Mouse (Mus musculus): ENCODE data around the gene Cnot6l. TPM values are rescaled to one million over a fixed set of nuclear protein-coding genes. Genes with fewer than 3 reads are reported as not detected.
A peak's percentile ranks its signal among the peaks of the same experiment; 100 is the strongest.

Gene Cnot6l
- polyA plus RNA-seq, 1 experiment from 2014 or later = 12.1 TPM

DNA sequence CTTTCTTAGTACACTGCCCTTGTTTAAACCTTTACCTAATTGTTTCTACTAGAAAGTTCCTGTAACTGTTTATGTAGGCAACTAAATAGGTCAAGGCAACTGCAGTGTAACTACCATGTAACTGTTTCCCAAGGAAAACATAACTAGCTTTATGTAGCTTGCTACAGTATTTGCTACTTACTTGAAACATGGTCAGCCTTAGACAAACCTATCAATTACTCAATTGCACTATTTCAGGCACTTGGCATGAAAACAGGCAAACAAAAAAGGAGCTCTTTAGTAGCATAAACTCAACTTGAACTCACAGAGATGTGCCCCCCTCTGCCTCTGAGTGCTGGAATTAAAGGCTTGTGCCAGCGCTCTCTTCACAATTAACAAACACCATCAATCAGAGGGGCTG lies 37.1 kb downstream of the Cnot6l start:
- WGBS = 97% methylated on average over 1 of the region's 1 CpGs

GRCm38 (mm10) chr5:96114943-96115342 lies 49.0 kb downstream of the Cnot6l start:
- H3K27ac ChIP-seq (ENCODE audit: low read length) = no peak overlapping the region
- WGBS = 85% methylated on average over 3 of the region's 3 CpGs

More for the DNA sequence above, 37.1 kb downstream of the Cnot6l start:
- 0 out of 2 replicates have a peak, but pooled peaks cover 3% of the 10 kb centered on the region for H3K36me3 ChIP-seq (ENCODE audit: control insufficient read depth, insufficient read depth, low read length)
- no peak overlapping the region for H3K4me3 ChIP-seq (ENCODE audit: low read depth, low read length)
- no peaks in the 10 kb centered on the region for H3K9me3 ChIP-seq (replicated peaks; ENCODE audit: control insufficient read depth, low read length, poor library complexity, severe bottlenecking)
- no peak overlapping the region for H3K4me2 ChIP-seq (ENCODE audit: low read length)
- H3K27me3 ChIP-seq (ENCODE audit: control insufficient read depth, insufficient read depth, low read depth, low read length) = no peaks in the 10 kb centered on the region
- no peaks in the 10 kb centered on the region for H3K4me1 ChIP-seq (ENCODE audit: control insufficient read depth, insufficient read depth, low read length)
- H3K27ac ChIP-seq (ENCODE audit: low read length) = no peak overlapping the region
- ATAC-seq = no peak
- no peak overlapping the region for H3K9ac ChIP-seq (ENCODE audit: low read depth, low read length)

DNA sequence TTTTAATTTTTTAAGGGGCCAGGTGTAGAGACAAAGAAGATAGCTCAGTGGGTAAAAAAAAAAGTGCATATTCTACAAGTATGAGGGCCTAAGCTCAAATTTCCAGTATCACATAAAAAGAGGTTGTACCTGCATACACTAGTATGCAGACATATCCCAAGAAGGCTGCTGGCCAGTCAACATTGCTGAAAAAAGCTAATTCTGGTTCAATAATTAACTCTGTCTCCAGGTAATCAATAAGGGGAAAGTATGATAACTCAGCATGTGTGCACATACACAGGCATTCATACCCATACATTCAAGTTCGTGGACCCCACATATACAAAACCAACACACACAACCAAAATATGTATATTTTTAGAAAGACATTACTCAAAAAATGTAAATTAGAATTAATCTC lies 59.3 kb downstream of the Cnot6l start:
- Histone ChIP-seq H3K4me1 (ENCODE audit: control insufficient read depth, insufficient read depth, low read length) (no peaks in the 10 kb centered on the region), H3K27ac (ENCODE audit: low read length) (no peak overlapping the region), H3K9me3 (replicated peaks; ENCODE audit: control insufficient read depth, low read length, poor library complexity, severe bottlenecking) (no peaks in the 10 kb centered on the region), H3K4me3 (ENCODE audit: low read depth, low read length) (no peak overlapping the region), H3K9ac (ENCODE audit: low read depth, low read length) (no peak overlapping the region), H3K27me3 (ENCODE audit: control insufficient read depth, insufficient read depth, low read depth, low read length) (no peaks in the 10 kb centered on the region), H3K4me2 (ENCODE audit: low read length) (no peak overlapping the region), H3K36me3 (ENCODE audit: control insufficient read depth, insufficient read depth, low read length) (peaks cover 3% of the 10 kb centered on the region)
- no peak for ATAC-seq
- 93% methylated on average over 1 of the region's 1 CpGs for WGBS

More at GRCm38 (mm10) chr5:96114943-96115342, 49.0 kb downstream of the Cnot6l start:
- Histone ChIP-seq H3K4me2 (ENCODE audit: low read length) (no peak overlapping the region), H3K4me1 (ENCODE audit: control insufficient read depth, insufficient read depth, low read length) (no peaks in the 10 kb centered on the region), H3K9ac (ENCODE audit: low read depth, low read length) (no peak overlapping the region), H3K9me3 (replicated peaks; ENCODE audit: control insufficient read depth, low read length, poor library complexity, severe bottlenecking) (no peaks in the 10 kb centered on the region), H3K36me3 (ENCODE audit: control insufficient read depth, insufficient read depth, low read length) (no peaks in the 10 kb centered on the region), H3K27me3 (ENCODE audit: control insufficient read depth, insufficient read depth, low read depth, low read length) (no peaks in the 10 kb centered on the region), H3K4me3 (ENCODE audit: low read depth, low read length) (no peak overlapping the region)
- no peak for ATAC-seq

GRCm38 (mm10) chr5:96091468-96091867 lies 72.5 kb downstream of the Cnot6l start:
- WGBS = 99% methylated on average over 2 of the region's 2 CpGs
- H3K9me3 ChIP-seq (replicated peaks; ENCODE audit: control insufficient read depth, low read length, poor library complexity, severe bottlenecking) = no peaks in the 10 kb centered on the region
- no peak for ATAC-seq

DNA sequence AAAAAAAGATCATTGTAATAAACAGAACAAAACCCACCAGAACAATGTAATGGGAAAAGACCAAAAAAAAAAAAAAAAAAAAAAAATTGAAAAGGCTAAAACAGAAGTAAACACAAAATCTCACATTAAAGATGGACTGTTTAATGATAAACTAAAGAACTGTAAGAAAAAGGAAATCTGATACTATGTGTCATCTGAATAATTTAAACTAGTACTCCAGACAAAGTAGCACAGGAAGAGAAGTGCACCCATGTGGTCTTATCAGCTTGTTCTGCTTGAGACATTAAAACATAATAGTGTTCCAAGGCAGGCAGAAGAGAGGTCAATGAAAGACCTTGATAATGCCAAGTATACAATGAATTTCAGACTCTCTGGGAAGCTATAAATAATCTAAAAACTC lies 78.6 kb downstream of the Cnot6l start:
- Histone ChIP-seq H3K27ac (ENCODE audit: low read length) (no peak overlapping the region), H3K4me3 (ENCODE audit: low read depth, low read length) (no peak overlapping the region), H3K27me3 (ENCODE audit: control insufficient read depth, insufficient read depth, low read depth, low read length) (no peaks in the 10 kb centered on the region), H3K9ac (ENCODE audit: low read depth, low read length) (no peak overlapping the region), H3K9me3 (replicated peaks; ENCODE audit: control insufficient read depth, low read length, poor library complexity, severe bottlenecking) (no peaks in the 10 kb centered on the region), H3K4me2 (ENCODE audit: low read length) (no peak overlapping the region), H3K4me1 (ENCODE audit: control insufficient read depth, insufficient read depth, low read length) (no peaks in the 10 kb centered on the region), H3K36me3 (ENCODE audit: control insufficient read depth, insufficient read depth, low read length) (peaks cover 8% of the 10 kb centered on the region; the same call in 1 of the 2 replicates)
- no peak for ATAC-seq

More at GRCm38 (mm10) chr5:96091468-96091867, 72.5 kb downstream of the Cnot6l start:
- no peak overlapping the region for H3K4me3 ChIP-seq (ENCODE audit: low read depth, low read length)
- H3K27ac ChIP-seq (ENCODE audit: low read length) = no peak overlapping the region
- H3K9ac ChIP-seq (ENCODE audit: low read depth, low read length) = no peak overlapping the region
- H3K4me1 ChIP-seq (ENCODE audit: control insufficient read depth, insufficient read depth, low read length) = no peaks in the 10 kb centered on the region
- H3K4me2 ChIP-seq (ENCODE audit: low read length) = no peak overlapping the region
- no peaks in the 10 kb centered on the region for H3K27me3 ChIP-seq (ENCODE audit: control insufficient read depth, insufficient read depth, low read depth, low read length)
- H3K36me3 ChIP-seq (ENCODE audit: control insufficient read depth, insufficient read depth, low read length) = no peaks in the 10 kb centered on the region

DNA sequence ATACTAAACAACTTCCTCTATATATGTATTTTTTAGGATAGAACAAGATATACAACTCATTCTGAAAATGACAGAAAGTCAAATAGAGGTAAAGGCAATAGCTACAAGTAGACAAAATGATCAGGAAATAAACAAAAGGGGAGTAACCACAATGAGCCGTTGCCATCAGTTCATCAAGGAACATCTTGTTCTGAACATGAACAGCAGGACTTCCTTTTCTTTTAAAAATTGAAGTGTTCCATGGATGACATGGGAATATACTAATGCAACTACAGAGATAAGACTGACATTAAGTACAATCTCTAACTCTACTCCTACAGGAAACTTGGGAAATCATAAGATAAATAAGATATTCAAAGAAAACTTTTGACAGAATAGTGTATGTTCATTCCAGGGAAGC lies 84.9 kb downstream of the Cnot6l start:
- Histone ChIP-seq H3K27me3 (ENCODE audit: control insufficient read depth, insufficient read depth, low read depth, low read length) (no peaks in the 10 kb centered on the region), H3K9me3 (replicated peaks; ENCODE audit: control insufficient read depth, low read length, poor library complexity, severe bottlenecking) (no peaks in the 10 kb centered on the region), H3K4me3 (ENCODE audit: low read depth, low read length) (no peak overlapping the region), H3K36me3 (ENCODE audit: control insufficient read depth, insufficient read depth, low read length) (peaks cover 12% of the 10 kb centered on the region; the same call in 1 of the 2 replicates), H3K4me1 (ENCODE audit: control insufficient read depth, insufficient read depth, low read length) (no peaks in the 10 kb centered on the region), H3K9ac (ENCODE audit: low read depth, low read length) (no peak overlapping the region), H3K27ac (ENCODE audit: low read length) (no peak overlapping the region), H3K4me2 (ENCODE audit: low read length) (no peak overlapping the region)
- 86% methylated on average over 1 of the region's 1 CpGs for WGBS
- ATAC-seq = no peak

- Histone ChIP-seq H3K27ac (ENCODE audit: low read length) (no peak overlapping the region), H3K9me3 (replicated peaks; ENCODE audit: control insufficient read depth, low read length, poor library complexity, severe bottlenecking) (no peaks in the 10 kb centered on the region), H3K4me1 (ENCODE audit: control insufficient read depth, insufficient read depth, low read length) (no peaks in the 10 kb centered on the region), H3K4me2 (ENCODE audit: low read length) (no peak overlapping the region), H3K4me3 (ENCODE audit: low read depth, low read length) (no peak overlapping the region), H3K36me3 (ENCODE audit: control insufficient read depth, insufficient read depth, low read length) (no peaks in the 10 kb centered on the region), H3K27me3 (ENCODE audit: control insufficient read depth, insufficient read depth, low read depth, low read length) (no peaks in the 10 kb centered on the region), H3K9ac (ENCODE audit: low read depth, low read length) (no peak overlapping the region)
- ATAC-seq = peak; percentile 32; the same call in 1 of the 2 replicates
These were observed 98.4 kb downstream of the Cnot6l start for GRCm38 (mm10) chr5:96065591-96065990.

GRCm38 (mm10) chr5:96042492-96042891 lies 121.5 kb downstream of the Cnot6l start:
- no peak overlapping the region for H3K27ac ChIP-seq (ENCODE audit: low read length)
- H3K9ac ChIP-seq (ENCODE audit: low read depth, low read length) = no peak overlapping the region
- no peaks in the 10 kb centered on the region for H3K36me3 ChIP-seq (ENCODE audit: control insufficient read depth, insufficient read depth, low read length)
- H3K4me2 ChIP-seq (ENCODE audit: low read length) = no peak overlapping the region
- no peaks in the 10 kb centered on the region for H3K27me3 ChIP-seq (ENCODE audit: control insufficient read depth, insufficient read depth, low read depth, low read length)
- no peak for ATAC-seq
- no peaks in the 10 kb centered on the region for H3K4me1 ChIP-seq (ENCODE audit: control insufficient read depth, insufficient read depth, low read length)
- H3K4me3 ChIP-seq (ENCODE audit: low read depth, low read length) = no peak overlapping the region
- 91% methylated on average over 3 of the region's 3 CpGs for WGBS
- no peaks in the 10 kb centered on the region for H3K9me3 ChIP-seq (replicated peaks; ENCODE audit: control insufficient read depth, low read length, poor library complexity, severe bottlenecking)

GRCm38 (mm10) chr5:96041507-96042104 lies 122.4 kb downstream of the Cnot6l start:
- Histone ChIP-seq H3K4me1 (ENCODE audit: control insufficient read depth, insufficient read depth, low read length) (no peaks in the 10 kb centered on the region), H3K4me2 (ENCODE audit: low read length) (no peak overlapping the region), H3K36me3 (ENCODE audit: control insufficient read depth, insufficient read depth, low read length) (no peaks in the 10 kb centered on the region), H3K4me3 (ENCODE audit: low read depth, low read length) (no peak overlapping the region), H3K9me3 (replicated peaks; ENCODE audit: control insufficient read depth, low read length, poor library complexity, severe bottlenecking) (no peaks in the 10 kb centered on the region), H3K27ac (ENCODE audit: low read length) (no peak overlapping the region), H3K27me3 (ENCODE audit: control insufficient read depth, insufficient read depth, low read depth, low read length) (no peaks in the 10 kb centered on the region), H3K9ac (ENCODE audit: low read depth, low read length) (no peak overlapping the region)
- 81% methylated on average over 7 of the region's 7 CpGs for WGBS
- no peak for ATAC-seq
